Mouse (Mus musculus) cerebellum, adult 8-10 months (tissue): ENCODE data around the gene Elovl5.
"Not testable (repeated sequence)": the region's sequence is repeated elsewhere in the genome, so short reads cannot be mapped to it uniquely, and the experiment has no call there.

Experiments
- DNase-seq: peaks from one replicate; pipeline ENCODE4 v3.0.0; 2022

The Elovl5 gene

GRCm38 (mm10) chr9:77955964-77956363, 38.8 kb downstream of the Elovl5 start:
- DNase-seq = no peak

- no peak for DNase-seq
Measured at GRCm38 (mm10) chr9:77958327-77958726, 41.2 kb downstream of the Elovl5 start.

- DNase-seq = no peak
Measured at GRCm38 (mm10) chr9:77959759-77960158, 42.6 kb downstream of the Elovl5 start.

- DNase-seq = no peak
Measured at GRCm38 (mm10) chr9:77961350-77961749, 44.2 kb downstream of the Elovl5 start.

GRCm38 (mm10) chr9:77964084-77964483, 46.9 kb downstream of the Elovl5 start:
- no peak for DNase-seq

- DNase-seq = no peak
Measured at GRCm38 (mm10) chr9:77965287-77965686, 48.1 kb downstream of the Elovl5 start.

- no peak for DNase-seq
Measured at GRCm38 (mm10) chr9:77965768-77966552, 48.8 kb downstream of the Elovl5 start.

GRCm38 (mm10) chr9:77966861-77967260, 49.7 kb downstream of the Elovl5 start:
- DNase-seq = no peak

- DNase-seq = no peak
Measured at GRCm38 (mm10) chr9:77967584-77968163, 50.5 kb downstream of the Elovl5 start.

GRCm38 (mm10) chr9:77969192-77969953, 52.2 kb downstream of the Elovl5 start:
- no peak for DNase-seq

GRCm38 (mm10) chr9:77979000-77979399, 61.8 kb downstream of the Elovl5 start:
- DNase-seq = no peak

- DNase-seq = no peak
Measured at GRCm38 (mm10) chr9:77982616-77983015, 65.5 kb downstream of the Elovl5 start.

- no peak for DNase-seq
Measured at GRCm38 (mm10) chr9:77983521-77983920, 66.4 kb downstream of the Elovl5 start.

GRCm38 (mm10) chr9:77986153-77986795, 69.1 kb downstream of the Elovl5 start:
- no peak for DNase-seq

GRCm38 (mm10) chr9:77989626-77990025, 72.5 kb downstream of the Elovl5 start:
- DNase-seq = no peak

GRCm38 (mm10) chr9:77990278-77990677, 73.1 kb downstream of the Elovl5 start:
- no peak for DNase-seq

GRCm38 (mm10) chr9:77991650-77992049, 74.5 kb downstream of the Elovl5 start:
- no peak for DNase-seq

- no peak for DNase-seq
Measured at GRCm38 (mm10) chr9:77992276-77992675, 75.1 kb downstream of the Elovl5 start.

GRCm38 (mm10) chr9:77993101-77993500, 75.9 kb downstream of the Elovl5 start:
- no peak for DNase-seq

GRCm38 (mm10) chr9:77993538-77994255, 76.5 kb downstream of the Elovl5 start:
- DNase-seq = not testable (repeated sequence)

GRCm38 (mm10) chr9:77995235-77995634, 78.1 kb downstream of the Elovl5 start:
- DNase-seq = no peak
